Mouse (Mus musculus): ENCODE measurements around the gene Arvcf.

GRCm38 (mm10) chr16:18339866-18340265 is 8.1 kb upstream of the Arvcf start:
- TF ChIP-seq EP300 (IDR thresholded peaks at IDR 0.05; ENCODE audit: low read depth) (peak; percentile 87), CTCF (IDR thresholded peaks at IDR 0.05; ENCODE audit: low read depth) (no peak)

Data from liver, postnatal 0 days (tissue).